Mouse (Mus musculus) megakaryocyte, embryonic 14.5 days (primary cell): ENCODE measurements around the gene Rpl11.

ENCODE experiments used
- FLI1 ChIP-seq: IDR thresholded peaks from 2 replicates; pipeline ENCODE4 v1.6.1; 2012; ENCODE audit warnings: low read length, inconsistent platforms, mixed read lengths
- GATA1 ChIP-seq: IDR thresholded peaks from 3 replicates; pipeline ENCODE4 v1.6.1; 2012; ENCODE audit warnings: mixed read lengths, low read length, inconsistent platforms, borderline replicate concordance

GRCm38 (mm10) chr4:136004107-136004675 lies 49.0 kb downstream of the Rpl11 start:
- TF ChIP-seq GATA1 (no peak), FLI1 (no peak)
